Mouse (Mus musculus): Measurements from ENCODE around the gene Kmt2c. TPM values are rescaled to one million over a fixed set of nuclear protein-coding genes. Genes with fewer than 3 reads are reported as not detected.

The Kmt2c gene
- polyA plus RNA-seq, 1 experiment from 2014 or later = 18.3 TPM

DNA sequence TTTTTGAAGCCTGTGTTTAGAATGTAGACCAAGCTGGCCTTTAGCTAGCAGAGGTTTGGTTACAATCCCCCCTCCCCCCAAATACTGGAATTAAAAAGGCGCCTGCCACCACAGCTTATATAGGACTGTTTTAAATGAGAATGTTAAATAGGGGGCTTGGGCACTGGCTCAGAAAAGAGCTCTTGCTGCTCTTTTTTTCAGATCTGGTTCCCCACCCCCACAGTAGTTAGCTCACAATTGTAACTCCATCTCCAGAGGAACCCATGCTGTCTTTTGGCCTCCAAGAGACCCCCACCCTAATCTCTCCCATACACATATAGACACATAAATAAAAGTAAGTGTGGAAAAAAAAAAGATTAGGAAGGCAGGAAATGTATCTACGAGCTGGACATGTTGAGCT, 37.9 kb upstream of the Kmt2c start:
- DNase-seq (no peak), ATAC-seq (ENCODE audit: insufficient read depth) (no peak)
- no peak overlapping the region for H3K9ac ChIP-seq
- no peaks in the 10 kb centered on the region for H3K4me1 ChIP-seq (ENCODE audit: insufficient read depth)
- no peaks in the 10 kb centered on the region for H3K9me3 ChIP-seq (ENCODE audit: low read depth, low read length)
- no peaks in the 10 kb centered on the region for H3K27me3 ChIP-seq (ENCODE audit: insufficient read depth, low read length)
- no peak for TF ChIP-seq CTCF (IDR thresholded peaks at IDR 0.05; ENCODE audit: low read depth)
- 47% methylated on average over 2 of the region's 2 CpGs for WGBS
- no peak overlapping the region for H3K27ac ChIP-seq (ENCODE audit: low read depth)
- no peaks in the 10 kb centered on the region for H3K36me3 ChIP-seq (ENCODE audit: insufficient read depth)
- H3K4me2 ChIP-seq = no peak overlapping the region
- H3K4me3 ChIP-seq (ENCODE audit: low read depth, low read length) = no peak overlapping the region

DNA sequence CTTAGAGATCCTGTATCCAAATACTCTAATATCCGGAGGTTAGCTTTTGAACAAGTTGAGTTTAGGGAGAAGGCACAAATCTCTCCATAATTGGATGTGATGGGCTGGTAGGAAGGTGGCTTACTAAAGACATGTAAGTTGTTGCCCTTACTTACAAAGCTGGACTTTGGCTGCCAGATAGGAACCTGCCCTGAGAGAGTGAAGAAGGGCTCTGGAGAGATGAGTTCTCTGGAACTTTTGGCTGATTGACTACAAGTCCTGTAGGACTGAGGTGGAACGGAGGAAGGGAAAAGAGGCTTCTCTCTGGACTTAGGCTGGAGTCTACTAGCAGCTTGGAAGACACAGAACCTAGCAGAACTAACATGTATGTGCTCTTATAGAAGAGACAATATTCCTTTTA, 37.0 kb upstream of the Kmt2c start:
- no peaks in the 10 kb centered on the region for H3K27me3 ChIP-seq (ENCODE audit: insufficient read depth, low read length)
- H3K4me2 ChIP-seq = no peak overlapping the region
- WGBS = 92% methylated on average over 2 of the region's 2 CpGs
- DNase-seq (no peak), ATAC-seq (ENCODE audit: insufficient read depth) (no peak)
- no peak overlapping the region for H3K9ac ChIP-seq
- no peaks in the 10 kb centered on the region for H3K4me1 ChIP-seq (ENCODE audit: insufficient read depth)
- H3K9me3 ChIP-seq (ENCODE audit: low read depth, low read length) = no peaks in the 10 kb centered on the region
- TF ChIP-seq CTCF (IDR thresholded peaks at IDR 0.05; ENCODE audit: low read depth) = no peak
- H3K4me3 ChIP-seq (ENCODE audit: low read depth, low read length) = no peak overlapping the region
- H3K27ac ChIP-seq (ENCODE audit: low read depth) = no peak overlapping the region
- no peaks in the 10 kb centered on the region for H3K36me3 ChIP-seq (ENCODE audit: insufficient read depth)

DNA sequence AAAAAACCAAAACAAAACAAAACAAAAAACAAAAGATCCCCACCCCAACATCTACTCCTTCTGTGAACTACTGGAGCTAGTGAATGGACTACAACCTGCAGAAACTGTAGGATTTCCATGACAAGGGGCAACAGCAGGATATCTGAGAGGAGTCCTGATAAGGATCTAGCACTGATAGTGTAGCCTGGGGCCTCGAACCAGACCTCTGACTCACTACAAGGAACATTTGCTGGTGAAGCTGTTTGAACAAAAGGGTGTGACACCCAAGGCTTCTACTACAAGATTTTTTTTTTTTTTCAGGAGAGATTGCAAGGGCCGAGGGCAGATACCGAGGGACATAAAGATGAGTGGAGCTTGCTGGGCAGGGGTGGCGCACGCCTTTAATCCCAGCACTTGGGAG, 34.7 kb upstream of the Kmt2c start:
- DNase-seq (no peak), ATAC-seq (ENCODE audit: insufficient read depth) (no peak)
- H3K4me3 ChIP-seq (ENCODE audit: low read depth, low read length) = no peak overlapping the region
- no peak overlapping the region for H3K9ac ChIP-seq
- H3K9me3 ChIP-seq (ENCODE audit: low read depth, low read length) = no peaks in the 10 kb centered on the region
- no peaks in the 10 kb centered on the region for H3K4me1 ChIP-seq (ENCODE audit: insufficient read depth)
- no peak for TF ChIP-seq CTCF (IDR thresholded peaks at IDR 0.05; ENCODE audit: low read depth)
- H3K27ac ChIP-seq (ENCODE audit: low read depth) = no peak overlapping the region
- H3K4me2 ChIP-seq = no peak overlapping the region
- no peaks in the 10 kb centered on the region for H3K36me3 ChIP-seq (ENCODE audit: insufficient read depth)
- 69% methylated on average over 5 of the region's 5 CpGs for WGBS
- no peaks in the 10 kb centered on the region for H3K27me3 ChIP-seq (ENCODE audit: insufficient read depth, low read length)

DNA sequence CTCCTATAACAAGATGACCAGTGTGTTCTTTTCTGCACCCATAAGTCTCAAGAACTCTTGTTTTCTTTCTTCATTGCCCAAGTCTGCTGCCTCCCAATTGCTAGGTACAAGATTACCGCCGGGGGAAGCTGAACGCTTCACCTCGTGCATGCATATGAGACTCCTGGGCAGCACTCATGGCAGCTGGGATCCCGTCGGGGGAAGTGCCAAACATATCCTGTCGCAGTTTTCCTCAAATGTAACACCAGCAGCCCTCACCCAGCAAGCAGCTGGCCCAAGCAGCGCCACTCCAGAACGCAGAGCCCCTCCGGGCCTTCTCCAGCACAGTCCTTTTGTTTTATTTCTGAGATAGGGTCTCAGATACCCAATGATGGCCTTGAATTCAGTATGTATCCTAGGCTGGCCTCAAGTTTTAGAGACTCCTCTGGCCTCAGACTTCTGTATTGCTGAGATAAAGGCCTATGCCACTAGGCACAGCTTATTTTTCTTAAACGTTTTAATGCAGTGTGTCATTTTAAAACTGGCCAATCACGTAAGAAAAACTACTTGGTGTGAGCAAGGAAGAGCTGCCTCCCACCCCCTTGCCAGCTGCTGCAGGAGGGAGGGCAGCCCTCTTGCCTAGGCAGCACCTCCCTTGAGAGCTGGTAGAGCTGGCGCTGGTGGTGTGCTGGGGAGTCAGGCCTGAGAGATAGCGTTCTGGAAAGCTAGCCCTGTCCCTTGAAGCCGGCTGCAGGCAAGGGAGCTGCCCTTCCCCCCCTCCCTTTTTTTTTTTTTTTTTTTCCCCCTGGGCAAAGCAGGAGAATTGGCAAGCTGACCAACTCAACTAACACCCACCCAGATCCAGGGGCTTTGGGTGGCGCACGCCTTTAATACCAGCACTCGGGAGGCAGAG, 33.9 kb upstream of the Kmt2c start:
- 42% methylated on average over 16 of the region's 18 CpGs for WGBS
- H3K4me2 ChIP-seq = no peak overlapping the region
- no peaks in the 10 kb centered on the region for H3K36me3 ChIP-seq (ENCODE audit: insufficient read depth)
- no peak overlapping the region for H3K27ac ChIP-seq (ENCODE audit: low read depth)
- H3K4me1 ChIP-seq (ENCODE audit: insufficient read depth) = no peaks in the 10 kb centered on the region
- no peaks in the 10 kb centered on the region for H3K27me3 ChIP-seq (ENCODE audit: insufficient read depth, low read length)
- ATAC-seq (ENCODE audit: insufficient read depth) = no peak
- DNase-seq = no peak
- no peak overlapping the region for H3K9ac ChIP-seq
- TF ChIP-seq CTCF (IDR thresholded peaks at IDR 0.05; ENCODE audit: low read depth) = no peak
- no peak overlapping the region for H3K4me3 ChIP-seq (ENCODE audit: low read depth, low read length)
- no peaks in the 10 kb centered on the region for H3K9me3 ChIP-seq (ENCODE audit: low read depth, low read length)

DNA sequence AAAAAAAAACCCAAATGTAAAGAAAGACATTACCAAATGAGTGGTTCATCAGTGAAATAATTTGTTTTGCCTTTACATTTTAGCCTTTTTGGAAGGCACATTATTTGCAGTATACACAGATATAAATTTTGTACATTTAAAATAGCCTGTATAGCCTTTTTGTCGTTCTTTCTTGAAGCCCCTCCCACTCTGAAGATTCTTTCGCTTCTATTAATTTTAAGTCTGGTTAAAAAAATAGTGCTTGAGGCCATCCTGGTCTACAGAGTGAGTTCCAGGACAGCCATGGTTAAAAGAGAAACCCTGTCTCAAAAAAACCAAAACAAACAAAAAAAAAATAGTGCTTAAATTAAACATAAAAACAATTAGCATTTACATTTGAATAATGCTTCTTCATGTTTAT, 32.0 kb upstream of the Kmt2c start:
- DNase-seq (no peak), ATAC-seq (ENCODE audit: insufficient read depth) (no peak)
- no peak overlapping the region for H3K27ac ChIP-seq (ENCODE audit: low read depth)
- peak overlapping the region; percentile 72 for H3K4me3 ChIP-seq (ENCODE audit: low read depth, low read length)
- peak overlapping the region; percentile 78 for H3K4me2 ChIP-seq
- no peaks in the 10 kb centered on the region for H3K27me3 ChIP-seq (ENCODE audit: insufficient read depth, low read length)
- peak overlapping the region; percentile 72; the same call in 1 of the 2 replicates for H3K9ac ChIP-seq
- H3K9me3 ChIP-seq (ENCODE audit: low read depth, low read length) = no peaks in the 10 kb centered on the region
- TF ChIP-seq CTCF (IDR thresholded peaks at IDR 0.05; ENCODE audit: low read depth) = no peak
- no peaks in the 10 kb centered on the region for H3K36me3 ChIP-seq (ENCODE audit: insufficient read depth)
- 18% methylated on average over 2 of the region's 2 CpGs for WGBS
- H3K4me1 ChIP-seq (ENCODE audit: insufficient read depth) = no peaks in the 10 kb centered on the region

DNA sequence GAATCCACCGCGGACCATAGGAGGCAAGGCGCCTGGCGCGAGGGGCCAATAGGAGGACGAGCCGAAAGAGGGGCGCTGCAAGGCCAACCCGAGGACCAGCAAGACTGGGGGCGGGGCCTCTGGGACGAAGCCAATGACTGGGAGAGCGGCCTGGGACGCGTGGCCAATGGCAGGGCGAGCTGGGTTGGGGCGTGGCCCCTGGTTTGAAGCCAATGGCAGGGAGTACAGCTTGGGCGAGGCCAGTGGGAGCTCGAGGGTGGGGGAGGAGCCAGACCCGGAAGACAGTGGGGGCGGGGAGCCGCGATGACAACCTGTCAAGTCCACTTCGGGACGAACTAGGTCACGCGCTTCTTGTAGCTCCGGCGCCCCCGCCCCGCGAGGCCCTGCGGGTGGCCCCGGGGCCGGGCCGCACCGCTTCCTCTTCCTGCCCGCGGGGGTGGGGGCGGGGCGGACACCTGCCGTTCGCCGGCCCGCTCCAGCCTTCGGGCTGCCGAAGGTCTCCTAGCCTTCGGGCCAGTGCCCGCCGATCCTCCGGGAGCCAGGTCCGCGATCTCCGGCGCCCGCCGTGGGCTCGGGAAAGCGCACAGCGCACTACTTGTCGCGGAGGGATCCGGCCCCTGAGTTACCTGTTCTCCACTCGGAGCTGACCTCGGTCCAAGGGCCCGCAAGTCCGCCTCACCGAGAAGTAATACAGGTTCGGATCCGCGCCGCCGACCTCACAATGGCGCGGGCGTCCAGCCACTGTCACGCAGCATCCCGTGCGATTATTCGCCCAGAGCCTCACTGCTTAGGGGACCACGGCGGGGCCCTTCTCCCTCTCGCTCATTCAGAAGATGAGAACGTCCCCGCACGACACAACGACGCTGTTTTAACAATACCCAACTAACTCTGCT, 31.2 kb upstream of the Kmt2c start:
- Histone ChIP-seq H3K4me3 (ENCODE audit: low read depth, low read length) (peak overlapping the region; percentile 72), H3K36me3 (ENCODE audit: insufficient read depth) (no peaks in the 10 kb centered on the region), H3K27me3 (ENCODE audit: insufficient read depth, low read length) (no peaks in the 10 kb centered on the region), H3K9ac (peak overlapping the region; percentile 72), H3K9me3 (ENCODE audit: low read depth, low read length) (no peaks in the 10 kb centered on the region), H3K4me1 (ENCODE audit: insufficient read depth) (no peaks in the 10 kb centered on the region), H3K4me2 (peak overlapping the region; percentile 78), H3K27ac (ENCODE audit: low read depth) (peak overlapping the region; percentile 95)
- TF ChIP-seq CTCF (IDR thresholded peaks at IDR 0.05; ENCODE audit: low read depth) = 0 out of 2 replicates have a peak, but pooled peaks have one; percentile 9
- peak; percentile 100 for DNase-seq
- under 1% methylated on average over 81 of the region's 87 CpGs for WGBS
- ATAC-seq (ENCODE audit: insufficient read depth) = peak; percentile 99

All from lung, embryonic 14.5 days (tissue).